Mouse (Mus musculus): ENCODE measurements at regions not wholly inside any gene's neighbourhood (a gene's known extent, or its start where the extent isn't known, plus 50 kb on each side); places are given as distances from the start of the nearest gene placed in this dataset.

DNA sequence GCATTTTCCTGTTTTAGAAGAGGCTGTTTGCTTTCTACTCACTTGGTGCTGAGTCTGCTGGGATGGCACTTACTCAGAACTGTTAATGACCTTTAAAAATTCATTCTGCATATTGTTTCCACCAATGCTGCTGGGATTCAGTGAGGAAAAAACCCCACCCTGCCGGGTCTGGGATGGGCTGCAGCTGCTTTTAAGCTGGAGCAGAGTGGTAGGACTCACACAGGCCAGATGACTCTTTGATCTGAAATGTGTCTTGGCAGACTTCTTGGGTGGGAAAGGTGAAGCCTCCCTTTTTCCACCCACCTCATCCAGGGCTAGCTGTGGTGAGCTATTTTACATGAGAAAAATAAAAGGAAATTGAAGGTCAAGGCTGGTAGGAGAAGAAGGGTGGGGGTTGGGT, 56.4 kb upstream of the Ddhd1 start:
- no peak for DNase-seq (ENCODE audit: low read depth)

GRCm38 (mm10) chr14:45714786-45715185, 56.8 kb upstream of the Ddhd1 start:
- DNase-seq (ENCODE audit: low read depth) = no peak

DNA sequence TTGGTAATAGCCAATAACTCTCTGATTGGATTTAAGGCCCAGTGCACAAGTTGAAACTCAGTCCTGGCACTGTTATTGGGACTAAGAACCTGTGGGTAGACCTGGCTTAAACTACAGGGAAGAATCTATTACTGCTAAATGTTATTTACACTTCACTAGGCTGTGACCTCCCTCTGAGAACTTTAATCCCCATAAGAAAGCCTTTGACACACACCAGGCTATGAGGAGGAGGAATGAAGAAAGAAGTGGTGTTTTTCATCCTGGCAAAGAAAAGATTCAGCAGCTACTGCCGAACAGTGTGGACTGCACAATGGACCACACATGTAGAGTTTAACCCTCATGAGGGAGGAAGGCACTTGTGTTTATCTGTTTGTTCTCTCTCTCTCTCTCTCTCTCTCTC, 58.2 kb upstream of the Ddhd1 start:
- no peak for DNase-seq (ENCODE audit: low read depth)

GRCm38 (mm10) chr14:45722887-45723286, 64.9 kb upstream of the Ddhd1 start:
- no peak for DNase-seq (ENCODE audit: low read depth)

DNA sequence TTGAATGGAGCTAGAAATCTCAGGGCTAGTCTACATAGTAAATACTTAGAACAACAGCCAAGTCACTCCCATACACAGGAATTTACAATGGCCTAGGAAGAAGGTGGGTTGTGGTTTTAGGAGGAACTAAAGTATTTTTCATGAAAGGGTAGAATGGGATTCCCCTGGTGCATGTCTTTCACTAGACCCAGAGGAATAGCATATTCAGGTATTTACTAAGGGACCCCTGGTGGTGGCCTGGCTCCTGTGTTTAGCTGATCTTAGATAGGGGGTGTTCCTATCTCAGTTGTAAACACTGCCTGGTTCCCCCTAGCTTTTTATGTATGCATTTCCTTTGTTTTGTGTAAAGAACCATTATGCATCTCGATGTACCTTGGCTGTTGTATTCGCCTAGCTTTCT, 66.4 kb upstream of the Ddhd1 start:
- no peak for DNase-seq (ENCODE audit: low read depth)

DNA sequence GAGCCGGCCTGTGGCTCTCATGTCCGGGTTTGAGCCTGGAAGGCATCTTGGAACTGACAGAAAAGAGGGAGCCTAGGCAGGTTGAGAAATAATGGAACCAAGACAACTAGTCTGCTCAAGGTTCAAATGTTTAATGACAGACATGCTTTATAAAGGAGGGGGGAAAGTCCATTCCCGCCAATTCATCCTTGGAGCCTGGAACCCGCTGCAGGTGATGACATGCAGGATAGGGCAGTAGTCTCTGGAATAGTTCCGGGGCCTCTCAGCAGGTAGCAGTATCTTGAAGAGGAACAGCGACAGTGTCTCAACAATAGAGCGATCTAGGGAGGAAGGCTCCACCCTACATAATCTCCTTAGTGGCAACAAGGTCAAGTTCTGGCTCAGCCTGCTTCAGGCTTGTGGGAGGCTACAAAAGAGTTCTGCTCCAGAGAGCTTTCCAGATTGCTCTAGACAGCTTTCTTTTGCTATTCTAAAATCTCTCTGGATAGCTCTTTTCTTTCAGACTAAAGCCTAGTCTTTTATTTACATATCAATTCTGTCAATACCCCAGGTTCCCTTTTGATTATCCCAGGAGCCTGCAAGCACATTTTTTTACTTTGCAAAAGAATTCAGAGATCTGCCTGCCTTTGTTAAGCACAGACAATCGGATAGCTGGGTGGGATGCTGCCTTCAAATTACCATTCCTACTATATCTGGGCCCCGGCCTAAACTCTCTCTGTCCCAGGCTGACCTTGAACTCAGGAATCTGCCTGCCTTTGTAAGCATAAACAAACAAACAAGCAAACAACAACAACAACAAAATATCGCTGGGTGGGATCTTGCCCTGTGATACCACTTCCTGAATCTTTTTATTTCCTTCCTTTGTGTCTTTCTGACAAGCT, 76.8 kb upstream of the Ddhd1 start:
- DNase-seq (ENCODE audit: low read depth) = no peak

- DNase-seq (ENCODE audit: low read depth) = no peak
Observed at GRCm38 (mm10) chr14:45737966-45738365, 80.0 kb upstream of the Ddhd1 start.

GRCm38 (mm10) chr14:45739638-45740037, 81.7 kb upstream of the Ddhd1 start:
- peak; percentile 27 for DNase-seq (ENCODE audit: low read depth)

DNA sequence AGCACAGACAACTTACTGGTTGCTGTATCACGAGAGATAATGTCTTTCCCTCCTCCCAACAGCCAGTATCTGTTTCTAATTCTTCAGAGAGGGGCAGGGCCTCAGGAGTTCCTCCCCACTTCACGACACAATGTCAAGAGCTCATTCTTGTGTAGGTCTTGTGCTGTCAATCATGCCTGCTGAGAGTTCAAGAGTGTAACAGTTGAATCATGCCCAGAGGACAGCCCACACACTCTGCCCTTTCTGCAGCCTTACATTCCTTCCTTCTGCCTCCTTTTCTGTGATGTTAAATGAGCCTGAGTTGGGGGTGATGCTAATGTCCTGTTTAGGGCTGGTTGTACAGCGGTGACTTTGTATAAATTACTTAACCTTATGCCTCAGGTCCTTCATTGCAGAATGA, 82.7 kb upstream of the Ddhd1 start:
- DNase-seq (ENCODE audit: low read depth) = no peak

- DNase-seq (ENCODE audit: low read depth) = peak; percentile 25
Observed at GRCm38 (mm10) chr14:45746176-45746575, 88.2 kb upstream of the Ddhd1 start.

DNA sequence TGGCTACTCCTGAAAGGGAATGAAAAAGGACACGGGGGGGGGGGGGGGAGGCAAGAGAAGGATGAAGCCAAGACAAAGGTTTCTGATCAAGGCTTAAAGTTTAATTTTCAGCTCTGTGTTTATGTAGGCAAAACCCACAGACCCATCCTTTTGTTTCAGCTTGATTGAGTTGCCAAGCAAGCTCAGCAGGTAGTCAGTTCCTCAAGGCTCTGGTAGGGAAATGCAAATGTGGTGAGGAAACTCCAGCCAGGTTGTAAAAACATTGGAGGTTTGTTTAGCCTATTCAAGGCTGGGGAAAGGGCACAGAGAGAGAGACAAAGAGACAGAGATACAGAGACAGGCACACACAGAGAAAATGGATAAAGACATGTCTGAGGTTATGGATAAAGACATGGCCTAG, 99.4 kb upstream of the Ddhd1 start:
- no peak for DNase-seq (ENCODE audit: low read depth)

DNA sequence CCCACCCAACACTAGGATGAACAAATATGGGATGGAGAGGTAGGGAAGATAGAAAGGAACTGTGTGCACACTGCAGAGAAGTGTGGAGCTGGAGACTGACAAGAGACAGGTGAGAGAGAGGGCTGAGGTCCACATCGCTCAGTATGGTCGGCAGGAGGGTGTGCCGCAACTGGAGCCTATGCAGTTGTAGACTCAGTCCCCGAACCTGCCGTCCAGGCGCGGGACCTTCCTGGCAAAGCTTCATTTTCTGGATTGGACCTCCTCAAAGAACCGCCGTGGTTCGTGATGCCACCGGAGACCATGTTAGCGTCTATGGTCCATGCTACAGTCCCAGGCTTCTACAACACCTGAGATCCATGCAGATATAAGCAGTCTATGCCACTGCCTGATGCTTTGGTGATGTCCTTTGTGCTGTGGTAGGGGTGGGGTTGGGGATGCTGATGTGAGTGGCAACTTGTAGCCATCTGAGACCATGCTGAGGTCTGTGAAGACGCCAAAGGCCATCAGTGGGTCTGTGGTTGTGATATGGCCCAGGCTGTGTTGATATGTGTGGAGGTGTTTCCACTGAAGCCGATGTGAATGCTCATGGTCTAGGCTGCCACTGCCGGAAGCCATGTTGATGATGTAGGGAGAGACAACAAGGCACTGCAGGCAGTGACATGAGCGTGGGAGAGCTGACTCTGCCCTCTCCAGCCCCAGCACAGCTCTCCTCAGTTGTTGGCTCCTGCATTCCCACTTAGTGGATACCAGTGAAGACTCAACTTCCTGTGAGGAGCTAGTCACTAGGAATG, 103.1 kb upstream of the Ddhd1 start:
- DNase-seq (ENCODE audit: low read depth) = no peak

DNA sequence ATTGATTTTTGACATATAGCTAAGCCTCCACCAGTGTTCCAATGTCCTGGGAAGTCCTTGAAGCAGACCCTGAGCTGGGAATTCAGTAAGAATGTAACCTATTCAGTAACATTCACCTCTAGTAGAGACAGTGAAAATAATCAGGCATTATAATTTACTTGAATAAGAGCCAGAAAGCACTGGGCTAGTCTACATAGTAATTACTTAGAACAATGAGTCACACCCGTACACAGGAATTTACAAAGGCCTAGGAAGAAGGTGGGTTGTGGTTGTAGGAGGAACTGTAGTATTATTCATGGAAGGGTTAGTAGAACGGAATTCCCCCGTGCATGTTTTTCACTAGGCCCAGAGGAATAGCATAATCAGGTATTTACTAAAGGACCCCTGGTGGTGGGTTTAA, 106.3 kb upstream of the Ddhd1 start:
- no peak for DNase-seq (ENCODE audit: low read depth)

DNA sequence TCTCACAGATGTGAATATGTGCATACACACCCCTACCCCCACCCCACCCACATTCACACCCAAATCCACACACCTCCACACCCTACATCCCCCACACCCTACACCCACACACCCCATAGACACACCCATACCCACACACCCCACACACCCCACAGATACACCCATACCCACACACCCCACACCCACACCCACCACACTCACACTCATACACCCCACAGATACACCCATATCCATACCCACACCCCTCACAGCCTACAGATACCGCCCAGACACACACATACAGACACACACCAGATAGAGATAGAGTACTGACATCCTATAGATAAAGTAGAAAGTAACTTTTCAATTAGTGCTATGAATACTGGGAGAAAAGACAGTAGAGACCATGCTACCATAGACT, 108.6 kb upstream of the Ddhd1 start:
- no peak for DNase-seq (ENCODE audit: low read depth)

DNA sequence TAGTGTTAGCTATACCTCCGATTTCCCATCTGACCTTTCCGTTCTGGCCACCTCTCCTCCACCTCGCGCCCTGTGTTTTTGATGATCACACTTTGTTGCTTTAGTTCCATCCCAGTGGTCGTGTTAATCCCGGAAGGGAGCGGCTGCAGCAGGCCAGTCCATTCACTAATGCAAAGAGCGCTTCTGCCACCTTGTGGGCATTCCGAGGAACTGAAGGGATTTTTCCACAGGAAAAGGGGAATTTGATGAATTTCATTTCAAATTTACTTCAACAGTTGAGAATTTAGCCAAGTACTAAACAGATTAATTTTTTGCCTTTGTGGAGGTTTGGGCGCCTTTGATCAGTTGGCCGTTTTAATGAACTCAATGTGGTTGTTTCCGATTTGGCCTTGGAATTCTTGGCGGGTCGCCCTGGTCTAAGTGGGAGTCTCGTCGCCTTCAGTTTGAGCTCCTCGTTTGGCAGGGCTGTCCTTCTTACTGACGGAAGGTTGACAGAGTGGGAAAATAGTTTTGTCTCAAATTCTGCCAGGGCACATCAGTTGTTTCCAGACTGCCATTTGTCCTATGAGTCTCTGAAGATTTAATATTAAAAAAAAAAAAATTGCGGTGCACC, 114.8 kb upstream of the Ddhd1 start:
- DNase-seq (ENCODE audit: low read depth) = peak; percentile 37

DNA sequence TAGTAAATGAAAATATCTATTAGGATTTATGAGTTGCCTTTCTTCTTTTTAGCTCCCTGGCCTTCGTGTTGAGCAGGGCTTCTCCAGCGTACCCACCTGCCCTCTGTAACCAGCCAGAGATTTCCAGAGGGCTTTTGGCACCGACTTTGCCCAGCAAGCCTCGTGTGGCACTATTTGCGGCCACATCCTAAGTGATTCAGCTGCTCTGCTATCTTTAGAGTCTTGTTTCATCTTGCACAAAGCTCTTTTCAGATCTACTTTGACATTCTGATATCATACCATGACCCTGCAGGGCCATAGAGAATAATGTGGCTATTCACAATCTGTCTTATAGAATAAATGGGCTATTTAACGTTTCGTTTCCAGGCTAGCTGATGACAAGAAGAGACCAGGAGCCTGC, 115.4 kb upstream of the Ddhd1 start:
- no peak for DNase-seq (ENCODE audit: low read depth)

DNA sequence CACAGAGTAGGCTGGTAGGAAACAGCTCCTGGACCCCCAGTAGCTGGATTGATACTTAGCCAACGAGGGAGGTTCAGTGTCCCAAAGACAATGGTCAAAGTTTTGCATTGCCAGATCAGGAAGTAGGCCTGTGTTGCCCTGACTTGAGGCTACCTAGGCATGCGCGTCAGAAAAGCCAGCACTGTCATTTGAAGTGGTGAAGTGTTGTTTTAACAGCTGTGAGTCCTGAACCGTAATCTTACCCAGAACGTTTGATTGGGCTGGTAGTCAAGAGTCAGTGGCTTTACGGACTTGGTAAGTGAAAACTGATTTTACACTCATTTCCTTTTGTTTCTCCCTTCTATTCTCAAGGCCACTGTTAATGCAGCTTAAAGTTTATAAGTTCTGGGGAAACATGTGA, 123.9 kb upstream of the Ddhd1 start:
- no peak for DNase-seq (ENCODE audit: low read depth)

DNA sequence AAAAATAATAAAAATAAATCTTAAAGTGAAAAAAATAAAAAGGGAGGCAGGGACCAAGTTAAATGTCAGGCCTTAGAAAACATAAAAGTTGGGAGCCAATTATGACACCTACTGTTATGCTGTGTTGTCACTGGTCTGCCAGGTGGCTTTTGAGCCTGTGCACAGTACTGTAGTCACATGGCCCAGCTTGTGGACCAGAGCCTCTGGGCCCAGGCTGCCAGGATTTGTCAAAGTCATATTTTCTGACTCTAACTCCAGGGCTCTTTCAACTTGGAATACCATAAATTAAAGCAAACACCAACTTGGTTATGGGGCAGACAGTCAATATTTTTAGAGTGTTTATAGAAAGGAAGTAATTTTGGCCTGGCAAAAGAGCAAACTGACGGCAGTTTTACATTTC, 137.0 kb upstream of the Ddhd1 start:
- no peak for DNase-seq (ENCODE audit: low read depth)

GRCm38 (mm10) chr14:45796665-45797319, 138.8 kb upstream of the Ddhd1 start:
- DNase-seq (ENCODE audit: low read depth) = peak; percentile 64

- no peak for DNase-seq (ENCODE audit: low read depth)
Observed at GRCm38 (mm10) chr14:45797320-45797696, 139.4 kb upstream of the Ddhd1 start.

GRCm38 (mm10) chr14:45799286-45799685, 141.3 kb upstream of the Ddhd1 start:
- DNase-seq (ENCODE audit: low read depth) = no peak

DNA sequence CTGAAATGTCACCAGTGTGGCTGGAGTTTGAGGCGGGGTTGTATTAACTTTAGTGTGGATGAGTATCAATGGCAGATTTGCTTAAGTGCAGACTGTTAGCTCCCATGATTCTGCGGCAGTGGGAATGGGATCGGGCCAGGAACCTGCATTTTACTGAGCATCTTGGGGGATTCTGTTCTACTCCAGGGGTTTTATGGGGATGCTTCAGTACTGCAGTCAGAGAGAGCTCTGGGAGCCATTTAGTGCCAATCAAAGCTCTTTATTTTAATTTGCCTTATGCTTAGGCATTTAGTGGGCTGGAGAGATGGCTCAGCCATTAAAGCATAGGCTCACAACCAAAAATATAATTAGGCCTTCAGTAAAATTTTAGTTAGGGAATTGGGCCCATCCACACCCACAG, 148.0 kb upstream of the Ddhd1 start:
- DNase-seq (ENCODE audit: low read depth) = no peak
